Mouse (Mus musculus): ENCODE results near the gene Slc27a2. TPM values are rescaled to one million over a fixed set of nuclear protein-coding genes. Genes with fewer than 3 reads are reported as not detected.
"Not testable (repeated sequence)": the region's sequence is repeated elsewhere in the genome, so short reads cannot be mapped to it uniquely, and the experiment has no call there.

Gene Slc27a2
- total RNA-seq (2022): 1 to 10 TPM; 7.5 to 9.1 (median 8.8) TPM

GRCm38 (mm10) chr2:126552357-126553290, at the start of gene Slc27a2:
Gene Slc27a2 (plus strand): TSS chr2:126552407.
- peak; percentile 21 to 23 for DNase-seq (ENCODE audit: low spot score in 2 of 2)

- no peak for DNase-seq (ENCODE audit: low spot score in 2 of 2)
Measured at GRCm38 (mm10) chr2:126505156-126505555, 47.1 kb upstream of the Slc27a2 start.

GRCm38 (mm10) chr2:126507477-126507876, 44.7 kb upstream of the Slc27a2 start:
- no peak for DNase-seq (ENCODE audit: low spot score in 2 of 2)

GRCm38 (mm10) chr2:126508228-126508627, 44.0 kb upstream of the Slc27a2 start:
- DNase-seq (ENCODE audit: low spot score in 2 of 2): no peak

GRCm38 (mm10) chr2:126515069-126515826, 37.0 kb upstream of the Slc27a2 start:
- no peak for DNase-seq (ENCODE audit: low spot score in 2 of 2)

GRCm38 (mm10) chr2:126519872-126520581, 32.2 kb upstream of the Slc27a2 start:
- DNase-seq (ENCODE audit: low spot score in 2 of 2): no peak

- DNase-seq (ENCODE audit: low spot score in 2 of 2): no peak
Measured at GRCm38 (mm10) chr2:126520828-126521227, 31.4 kb upstream of the Slc27a2 start.

GRCm38 (mm10) chr2:126521471-126521870, 30.7 kb upstream of the Slc27a2 start:
- DNase-seq (ENCODE audit: low spot score in 2 of 2): no peak

GRCm38 (mm10) chr2:126522056-126522455, 30.2 kb upstream of the Slc27a2 start:
- no peak for DNase-seq (ENCODE audit: low spot score in 2 of 2)

- not testable (repeated sequence) for DNase-seq (ENCODE audit: low spot score in 2 of 2)
Measured at GRCm38 (mm10) chr2:126523101-126523745, 29.0 kb upstream of the Slc27a2 start.

GRCm38 (mm10) chr2:126524271-126524670, 27.9 kb upstream of the Slc27a2 start:
- no peak for DNase-seq (ENCODE audit: low spot score in 2 of 2)

GRCm38 (mm10) chr2:126527461-126527860, 24.7 kb upstream of the Slc27a2 start:
- no peak for DNase-seq (ENCODE audit: low spot score in 2 of 2)

GRCm38 (mm10) chr2:126530581-126530980, 21.6 kb upstream of the Slc27a2 start:
- DNase-seq (ENCODE audit: low spot score in 2 of 2): no peak

GRCm38 (mm10) chr2:126537654-126538053, 14.6 kb upstream of the Slc27a2 start:
- DNase-seq (ENCODE audit: low spot score in 2 of 2): no peak

- DNase-seq (ENCODE audit: low spot score in 2 of 2): no peak
Measured at GRCm38 (mm10) chr2:126540390-126540925, 11.7 kb upstream of the Slc27a2 start.

GRCm38 (mm10) chr2:126542211-126542610, 10.0 kb upstream of the Slc27a2 start:
- DNase-seq (ENCODE audit: low spot score in 2 of 2): no peak

- no peak for DNase-seq (ENCODE audit: low spot score in 2 of 2)
Measured at GRCm38 (mm10) chr2:126545297-126545696, 6.9 kb upstream of the Slc27a2 start.

GRCm38 (mm10) chr2:126546392-126546791, 5.8 kb upstream of the Slc27a2 start:
- no peak for DNase-seq (ENCODE audit: low spot score in 2 of 2)

- DNase-seq (ENCODE audit: low spot score in 2 of 2): no peak
Measured at GRCm38 (mm10) chr2:126549681-126550080, 2.5 kb upstream of the Slc27a2 start.

GRCm38 (mm10) chr2:126551244-126551890, 840 bp upstream of the Slc27a2 start:
- no peak for DNase-seq (ENCODE audit: low spot score in 2 of 2)
